Comparison of ENCODE assay signal across 8 mouse cellular contexts in the genomic region with DNA sequence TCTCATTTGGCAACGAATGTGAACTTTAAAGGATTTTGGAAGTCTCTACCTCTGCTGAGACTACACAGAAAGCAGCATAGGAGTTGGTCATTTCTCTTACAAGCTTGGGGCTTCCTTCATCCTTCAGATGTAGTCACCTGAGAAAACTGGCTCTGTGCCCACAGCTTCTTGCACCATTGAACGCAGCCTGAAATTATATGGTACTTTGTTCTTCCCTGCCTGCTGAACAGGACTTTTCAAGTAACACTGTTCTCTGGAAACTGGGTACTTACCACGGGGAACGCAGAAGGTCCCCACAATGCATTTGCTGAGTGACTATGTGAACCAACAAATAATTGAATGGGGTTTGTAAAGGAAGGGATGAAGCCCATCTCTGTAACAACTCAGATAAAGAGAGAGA. TPM values are rescaled to one million over a fixed set of nuclear protein-coding genes. Genes with fewer than 3 reads are reported as not detected.
A peak's percentile ranks its signal among the peaks of the same experiment; 100 is the strongest.
DNase-seq lines count a peak whose midpoint lies in the region; ATAC-seq and TF ChIP-seq lines count a peak whose summit lies in the region.

No protein-coding gene starts in this region.

- no peak overlapping the region for H3K9ac ChIP-seq in forebrain, embryonic 16.5 days (replicated peaks; ENCODE audit: low read depth, low read length)
- no peak overlapping the region for H3K9ac ChIP-seq in hindbrain, postnatal 0 days (replicated peaks; ENCODE audit: low read length)
- peak overlapping the region; percentile 45; the same call in 1 of the 2 replicates for H3K9ac ChIP-seq in liver, postnatal 0 days (replicated peaks)

- ATAC-seq in forebrain, embryonic 16.5 days = no peak
- ATAC-seq in G1E (ENCODE audit: extremely low read depth, insufficient number of reproducible peaks, low FRiP score, poor library complexity, severe bottlenecking) = no peak
- ATAC-seq in hindbrain, postnatal 0 days = no peak
- no peak for ATAC-seq in liver, postnatal 0 days

- TF ChIP-seq CTCF in G1E (IDR thresholded peaks at IDR 0.05; ENCODE audit: low read depth, low read length) = no peak
- TF ChIP-seq CTCF in hindbrain, postnatal 0 days (IDR thresholded peaks at IDR 0.05; ENCODE audit: low read depth) = no peak
- no peak for TF ChIP-seq CTCF in liver, postnatal 0 days (IDR thresholded peaks at IDR 0.05; ENCODE audit: low read depth)

- 0 out of 2 replicates have a peak, but pooled peaks cover 13% of the 10 kb centered on the region for H3K27me3 ChIP-seq in forebrain, embryonic 10.5 days (ENCODE audit: poor library complexity, severe bottlenecking)
- no peaks in the 10 kb centered on the region for H3K27me3 ChIP-seq in forebrain, embryonic 16.5 days (replicated peaks; ENCODE audit: control insufficient read depth, insufficient read depth, low read length)
- peaks cover 50% of the 10 kb centered on the region for H3K27me3 ChIP-seq in G1E (ENCODE audit: insufficient read depth, low read length)
- no peaks in the 10 kb centered on the region for H3K27me3 ChIP-seq in hindbrain, postnatal 0 days (ENCODE audit: insufficient read depth, low read length)
- H3K27me3 ChIP-seq in liver, postnatal 0 days (ENCODE audit: insufficient read depth, low read length) = no peaks in the 10 kb centered on the region

- no peak overlapping the region for H3K4me2 ChIP-seq in forebrain, embryonic 16.5 days (ENCODE audit: low read length)
- peak overlapping the region; percentile 53 for H3K4me2 ChIP-seq in hindbrain, postnatal 0 days (ENCODE audit: low read depth, low read length)
- peak overlapping the region; percentile 81 for H3K4me2 ChIP-seq in liver, postnatal 0 days (ENCODE audit: low read depth, low read length)

- H3K4me3 ChIP-seq in forebrain, embryonic 10.5 days = peak overlapping the region; percentile 49
- no peak overlapping the region for H3K4me3 ChIP-seq in forebrain, embryonic 16.5 days (replicated peaks; ENCODE audit: low read length)
- H3K4me3 ChIP-seq in G1E (ENCODE audit: low read depth, low read length) = peak overlapping the region; percentile 63; the same call in 1 of the 2 replicates
- peak overlapping the region; percentile 23 for H3K4me3 ChIP-seq in hindbrain, postnatal 0 days (ENCODE audit: low read length)
- peak overlapping the region; percentile 40 for H3K4me3 ChIP-seq in liver, postnatal 0 days (ENCODE audit: low read depth, low read length)

- H3K4me1 ChIP-seq in forebrain, embryonic 10.5 days = peaks cover 14% of the 10 kb centered on the region
- 0 out of 2 replicates have a peak, but pooled peaks cover 3% of the 10 kb centered on the region for H3K4me1 ChIP-seq in forebrain, embryonic 16.5 days (replicated peaks; ENCODE audit: control insufficient read depth, insufficient read depth, low read length)
- H3K4me1 ChIP-seq in G1E (ENCODE audit: insufficient read depth, low read depth, low read length) = peaks cover 23% of the 10 kb centered on the region
- H3K4me1 ChIP-seq in hindbrain, postnatal 0 days (ENCODE audit: insufficient read depth, low read length) = no peaks in the 10 kb centered on the region
- peaks cover 11% of the 10 kb centered on the region for H3K4me1 ChIP-seq in liver, postnatal 0 days (ENCODE audit: insufficient read depth)

- no peak for TF ChIP-seq EP300 in liver, postnatal 0 days (IDR thresholded peaks at IDR 0.05; ENCODE audit: low read depth)

- H3K27ac ChIP-seq in forebrain, embryonic 10.5 days = no peak overlapping the region
- H3K27ac ChIP-seq in forebrain, embryonic 16.5 days (ENCODE audit: low read length) = no peak overlapping the region
- H3K27ac ChIP-seq in hindbrain, postnatal 0 days = no peak overlapping the region
- H3K27ac ChIP-seq in liver, postnatal 0 days (ENCODE audit: low read depth) = peak overlapping the region; percentile 79; the same call in 1 of the 2 replicates

- 86% methylated on average over 4 of the region's 4 CpGs for WGBS in forebrain, embryonic 10.5 days
- 73% methylated on average over 4 of the region's 4 CpGs for WGBS in forebrain, embryonic 16.5 days
- WGBS in hindbrain, postnatal 0 days = 79% methylated on average over 4 of the region's 4 CpGs
- WGBS in liver, postnatal 0 days (ENCODE audit: insufficient replicate concordance) = 71% methylated on average over 4 of the region's 4 CpGs

- no peaks in the 10 kb centered on the region for H3K9me3 ChIP-seq in forebrain, embryonic 10.5 days
- H3K9me3 ChIP-seq in forebrain, embryonic 16.5 days (ENCODE audit: control insufficient read depth, low read length) = no peaks in the 10 kb centered on the region
- H3K9me3 ChIP-seq in G1E (replicated peaks) = no peaks in the 10 kb centered on the region
- no peaks in the 10 kb centered on the region for H3K9me3 ChIP-seq in hindbrain, postnatal 0 days (ENCODE audit: low read length)
- H3K9me3 ChIP-seq in liver, postnatal 0 days (ENCODE audit: low read length) = no peaks in the 10 kb centered on the region

- no peak for DNase-seq in forebrain, embryonic 10.5 days (ENCODE audit: extremely low spot score, low spot score)
- DNase-seq in G1E (ENCODE audit: low spot score) = no peak
- no peak for DNase-seq in hindbrain, postnatal 0 days (ENCODE audit: low spot score)
- peak; percentile 13 for DNase-seq in liver, postnatal 0 days
- no peak for DNase-seq in ovary, postnatal 10 days (ENCODE audit: low spot score)
- DNase-seq in layer of hippocampus, adult 9-11 months = no peak
- no peak for DNase-seq in gastrocnemius, postnatal 10 days

- H3K36me3 ChIP-seq in forebrain, embryonic 10.5 days (replicated peaks) = no peaks in the 10 kb centered on the region
- no peaks in the 10 kb centered on the region for H3K36me3 ChIP-seq in forebrain, embryonic 16.5 days (ENCODE audit: control insufficient read depth, insufficient read depth)
- no peaks in the 10 kb centered on the region for H3K36me3 ChIP-seq in G1E (replicated peaks)
- no peaks in the 10 kb centered on the region for H3K36me3 ChIP-seq in hindbrain, postnatal 0 days (ENCODE audit: insufficient read depth, low read length)
- no peaks in the 10 kb centered on the region for H3K36me3 ChIP-seq in liver, postnatal 0 days (replicated peaks; ENCODE audit: insufficient read depth, low read length)

RNA-seq across cellular contexts. Expression of a gene that starts 0.5 kb away (rescaled TPM):
- polyA plus RNA-seq in forebrain, embryonic 10.5 days (2016; fragmentation: Nextera tagmentation; extraction: Ambion mirVana) = 5.4 and 6.3 TPM in 2 replicates
- polyA plus RNA-seq in forebrain, embryonic 16.5 days (2015; fragmentation: Nextera tagmentation; extraction: Ambion mirVana) = 3.5 and 3.8 TPM in 2 replicates
- total RNA-seq in G1E (2014; fragmentation: Nextera tagmentation) = not detected in 2 replicates
- total RNA-seq in G1E (2017) = under 0.01 TPM in 2 replicates
- not detected in 2 replicates for polyA plus RNA-seq in G1E (2012)
- 5.1 and 9.9 TPM in 2 replicates for total RNA-seq in hindbrain, postnatal 0 days (2014; rRNA removed)
- 2.1 and 2.6 TPM in 2 replicates for polyA plus RNA-seq in hindbrain, postnatal 0 days (2015; fragmentation: Nextera tagmentation; extraction: Ambion mirVana)
- polyA plus RNA-seq in liver, postnatal 0 days (2015; fragmentation: Nextera tagmentation; extraction: Ambion mirVana) = 0.05 and 0.06 TPM in 2 replicates
- total RNA-seq in gastrocnemius, postnatal 10 days (2021) = under 1 TPM; 0.33 to 0.43 TPM

RNA-seq across cellular contexts. Expression of a gene that starts 13.2 kb away (rescaled TPM):
- polyA plus RNA-seq in forebrain, embryonic 10.5 days (2016; fragmentation: Nextera tagmentation; extraction: Ambion mirVana) = 28.7 and 29.2 TPM in 2 replicates
- polyA plus RNA-seq in forebrain, embryonic 16.5 days (2015; fragmentation: Nextera tagmentation; extraction: Ambion mirVana) = 69.9 and 74.6 TPM in 2 replicates
- 46.9 and 72.7 TPM in 2 replicates for total RNA-seq in G1E (2014; fragmentation: Nextera tagmentation)
- 62.5 and 66.6 TPM in 2 replicates for total RNA-seq in G1E (2017)
- polyA plus RNA-seq in G1E (2012) = 6.2 and 6.6 TPM in 2 replicates
- total RNA-seq in hindbrain, postnatal 0 days (2014; rRNA removed) = 46.8 and 48.2 TPM in 2 replicates
- polyA plus RNA-seq in hindbrain, postnatal 0 days (2015; fragmentation: Nextera tagmentation; extraction: Ambion mirVana) = 50.4 and 50.5 TPM in 2 replicates
- polyA plus RNA-seq in liver, postnatal 0 days (2015; fragmentation: Nextera tagmentation; extraction: Ambion mirVana) = 10.3 and 12.4 TPM in 2 replicates
- 10 to 100 TPM; 28.0 to 31.1 TPM for total RNA-seq in gastrocnemius, postnatal 10 days (2021)
